Mouse (Mus musculus) MEL (cell line): Measurements from ENCODE around the gene Psen2.

Source experiments
- ELF1 ChIP-seq: IDR thresholded peaks from 2 replicates; pipeline ENCODE4 v1.6.1; 2014; ENCODE audit warnings: low read depth, mild to moderate bottlenecking, inconsistent platforms, low read length, improper control_type of control experiment, moderate library complexity
- MAFK ChIP-seq: IDR thresholded peaks from 2 replicates; pipeline ENCODE4 v1.6.1; 2011; ENCODE audit warnings: low read depth, mild to moderate bottlenecking, low read length, improper control_type of control experiment, borderline replicate concordance
- POLR2A ChIP-seq, 2 experiments: IDR thresholded peaks; 2 replicates each; pipeline ENCODE4 v1.6.1; 2011 to 2012; ENCODE audit warnings: low read length in 2 of 2, mild to moderate bottlenecking in 2 of 2, control low read depth in 1 of 2, improper control_type of control experiment in 1 of 2, low read depth in 1 of 2, moderate library complexity in 1 of 2; ENCODE audit not compliant: control insufficient read depth in 1 of 2, insufficient read depth in 1 of 2, poor library complexity in 1 of 2
- POLR2AphosphoS2 ChIP-seq: IDR thresholded peaks from 2 replicates; pipeline ENCODE4 v1.6.1; 2011; ENCODE audit warnings: low read length, improper control_type of control experiment

- TF ChIP-seq POLR2A (IDR thresholded peaks at IDR 0.05; ENCODE audit: control insufficient read depth in 1 of 2, insufficient read depth in 1 of 2, low read depth in 1 of 2, low read length in 2 of 2, poor library complexity in 1 of 2), result peak; percentile 76 to 88
- no peak for TF ChIP-seq MAFK
- peak; percentile 80 for TF ChIP-seq ELF1
- TF ChIP-seq POLR2AphosphoS2, result 0 out of 2 replicates have a peak, but pooled peaks have one; percentile 57
Observed at GRCm38 (mm10) chr1:180256138-180256674, 7.0 kb downstream of the Psen2 start.
